Mouse (Mus musculus): ENCODE results near the gene Por. TPM values are rescaled to one million over a fixed set of nuclear protein-coding genes. Genes with fewer than 3 reads are reported as not detected.

Por gene
- polyA plus RNA-seq, 1 experiment: 86.2 TPM

GRCm38 (mm10) chr5:135730916-135731315 is 61.1 kb downstream of the Por start:
- Histone ChIP-seq H3K4me3 (replicated peaks; ENCODE audit: insufficient read depth, low read depth, low read length) (no peak overlapping the region), H3K27me3 (ENCODE audit: control insufficient read depth, insufficient read depth, low read length) (no peaks in the 10 kb centered on the region)
- 90% methylated on average over 10 of the region's 10 CpGs for WGBS

GRCm38 (mm10) chr5:135731322-135731721 is 61.5 kb downstream of the Por start:
- WGBS: 90% methylated on average over 16 of the region's 16 CpGs
- TF ChIP-seq POLR2A (IDR thresholded peaks at IDR 0.05; ENCODE audit: borderline replicate concordance, insufficient read depth, low read length) (no peak), CTCF (IDR thresholded peaks at IDR 0.05; ENCODE audit: borderline replicate concordance, insufficient read depth, low read depth, low read length) (no peak)

More at GRCm38 (mm10) chr5:135730916-135731315, 61.1 kb downstream of the Por start:
- DNase-seq: no peak
- H3K4me1 ChIP-seq (ENCODE audit: control insufficient read depth, insufficient read depth, low read length): peaks cover 32% of the 10 kb centered on the region
- 0 out of 2 replicates have a peak overlapping the region, but pooled peaks have one; percentile 42 for H3K27ac ChIP-seq (ENCODE audit: insufficient read depth, low read length)
- TF ChIP-seq CTCF (IDR thresholded peaks at IDR 0.05; ENCODE audit: borderline replicate concordance, insufficient read depth, low read depth, low read length) (no peak), POLR2A (IDR thresholded peaks at IDR 0.05; ENCODE audit: borderline replicate concordance, insufficient read depth, low read length) (no peak)

GRCm38 (mm10) chr5:135733071-135733470 is 63.2 kb downstream of the Por start:
- H3K4me3 ChIP-seq (replicated peaks; ENCODE audit: insufficient read depth, low read depth, low read length): no peak overlapping the region
- no peak for DNase-seq
- TF ChIP-seq CTCF (IDR thresholded peaks at IDR 0.05; ENCODE audit: borderline replicate concordance, insufficient read depth, low read depth, low read length) (no peak), POLR2A (IDR thresholded peaks at IDR 0.05; ENCODE audit: borderline replicate concordance, insufficient read depth, low read length) (no peak)
- H3K27me3 ChIP-seq (ENCODE audit: control insufficient read depth, insufficient read depth, low read length): no peaks in the 10 kb centered on the region
- 85% methylated on average over 4 of the region's 4 CpGs for WGBS
- H3K27ac ChIP-seq (ENCODE audit: insufficient read depth, low read length): no peak overlapping the region
- peaks cover 18% of the 10 kb centered on the region for H3K4me1 ChIP-seq (ENCODE audit: control insufficient read depth, insufficient read depth, low read length)

More at GRCm38 (mm10) chr5:135731322-135731721, 61.5 kb downstream of the Por start:
- H3K4me3 ChIP-seq (replicated peaks; ENCODE audit: insufficient read depth, low read depth, low read length): no peak overlapping the region
- no peaks in the 10 kb centered on the region for H3K27me3 ChIP-seq (ENCODE audit: control insufficient read depth, insufficient read depth, low read length)
- H3K27ac ChIP-seq (ENCODE audit: insufficient read depth, low read length): no peak overlapping the region
- H3K4me1 ChIP-seq (ENCODE audit: control insufficient read depth, insufficient read depth, low read length): peaks cover 28% of the 10 kb centered on the region
- DNase-seq: no peak

GRCm38 (mm10) chr5:135734057-135734680 is 64.3 kb downstream of the Por start:
- Histone ChIP-seq H3K27ac (ENCODE audit: insufficient read depth, low read length) (no peak overlapping the region), H3K4me1 (ENCODE audit: control insufficient read depth, insufficient read depth, low read length) (peaks cover 18% of the 10 kb centered on the region), H3K27me3 (ENCODE audit: control insufficient read depth, insufficient read depth, low read length) (no peaks in the 10 kb centered on the region), H3K4me3 (replicated peaks; ENCODE audit: insufficient read depth, low read depth, low read length) (no peak overlapping the region)
- no peak for DNase-seq
- 92% methylated on average over 42 of the region's 42 CpGs for WGBS
- no peak for TF ChIP-seq CTCF (IDR thresholded peaks at IDR 0.05; ENCODE audit: borderline replicate concordance, insufficient read depth, low read depth, low read length)
- TF ChIP-seq POLR2A (IDR thresholded peaks at IDR 0.05; ENCODE audit: borderline replicate concordance, insufficient read depth, low read length): no peak

- H3K4me3 ChIP-seq (replicated peaks; ENCODE audit: insufficient read depth, low read depth, low read length): no peak overlapping the region
- TF ChIP-seq POLR2A (IDR thresholded peaks at IDR 0.05; ENCODE audit: borderline replicate concordance, insufficient read depth, low read length): no peak
- no peak for TF ChIP-seq CTCF (IDR thresholded peaks at IDR 0.05; ENCODE audit: borderline replicate concordance, insufficient read depth, low read depth, low read length)
- 84% methylated on average over 13 of the region's 13 CpGs for WGBS
- H3K4me1 ChIP-seq (ENCODE audit: control insufficient read depth, insufficient read depth, low read length): peaks cover 5% of the 10 kb centered on the region
- H3K27me3 ChIP-seq (ENCODE audit: control insufficient read depth, insufficient read depth, low read length): no peaks in the 10 kb centered on the region
- no peak for DNase-seq
- no peak overlapping the region for H3K27ac ChIP-seq (ENCODE audit: insufficient read depth, low read length)
Observed at GRCm38 (mm10) chr5:135735741-135736140, 65.9 kb downstream of the Por start.

GRCm38 (mm10) chr5:135736544-135736943 is 66.7 kb downstream of the Por start:
- H3K27me3 ChIP-seq (ENCODE audit: control insufficient read depth, insufficient read depth, low read length): no peaks in the 10 kb centered on the region

GRCm38 (mm10) chr5:135737154-135737553 is 67.3 kb downstream of the Por start:
- TF ChIP-seq POLR2A (IDR thresholded peaks at IDR 0.05; ENCODE audit: borderline replicate concordance, insufficient read depth, low read length) (no peak), CTCF (IDR thresholded peaks at IDR 0.05; ENCODE audit: borderline replicate concordance, insufficient read depth, low read depth, low read length) (peak; percentile 51; the same call in 1 of the 2 replicates)
- WGBS: 77% methylated on average over 7 of the region's 7 CpGs
- DNase-seq: no peak
- Histone ChIP-seq H3K27me3 (ENCODE audit: control insufficient read depth, insufficient read depth, low read length) (no peaks in the 10 kb centered on the region), H3K27ac (ENCODE audit: insufficient read depth, low read length) (no peak overlapping the region), H3K4me1 (ENCODE audit: control insufficient read depth, insufficient read depth, low read length) (no peaks in the 10 kb centered on the region), H3K4me3 (replicated peaks; ENCODE audit: insufficient read depth, low read depth, low read length) (no peak overlapping the region)

More at GRCm38 (mm10) chr5:135736544-135736943, 66.7 kb downstream of the Por start:
- DNase-seq: no peak
- TF ChIP-seq POLR2A (IDR thresholded peaks at IDR 0.05; ENCODE audit: borderline replicate concordance, insufficient read depth, low read length): no peak
- TF ChIP-seq CTCF (IDR thresholded peaks at IDR 0.05; ENCODE audit: borderline replicate concordance, insufficient read depth, low read depth, low read length): no peak
- H3K4me3 ChIP-seq (replicated peaks; ENCODE audit: insufficient read depth, low read depth, low read length): no peak overlapping the region
- H3K4me1 ChIP-seq (ENCODE audit: control insufficient read depth, insufficient read depth, low read length): no peaks in the 10 kb centered on the region
- H3K27ac ChIP-seq (ENCODE audit: insufficient read depth, low read length): no peak overlapping the region
- 93% methylated on average over 16 of the region's 16 CpGs for WGBS

- TF ChIP-seq POLR2A (IDR thresholded peaks at IDR 0.05; ENCODE audit: borderline replicate concordance, insufficient read depth, low read length) (no peak), CTCF (IDR thresholded peaks at IDR 0.05; ENCODE audit: borderline replicate concordance, insufficient read depth, low read depth, low read length) (no peak)
- Histone ChIP-seq H3K4me3 (replicated peaks; ENCODE audit: insufficient read depth, low read depth, low read length) (no peak overlapping the region), H3K4me1 (ENCODE audit: control insufficient read depth, insufficient read depth, low read length) (0 out of 2 replicates have a peak, but pooled peaks cover 2% of the 10 kb centered on the region), H3K27ac (ENCODE audit: insufficient read depth, low read length) (no peak overlapping the region), H3K27me3 (ENCODE audit: control insufficient read depth, insufficient read depth, low read length) (no peaks in the 10 kb centered on the region)
- 35% methylated on average over 6 of the region's 6 CpGs for WGBS
- DNase-seq: no peak
Observed at GRCm38 (mm10) chr5:135738266-135738665, 68.4 kb downstream of the Por start.

All from cerebellum, adult 2 months (tissue).